ENCODE assay signal across 8 mouse cellular contexts in genomic region chr6:99265173-99265572, GRCm38 (mm10).
DNase-seq lines count a peak whose midpoint lies in the region; ATAC-seq and TF ChIP-seq lines count a peak whose summit lies in the region.

No protein-coding gene starts in this region.

- ATAC-seq in embryonic facial prominence, embryonic 15.5 days (ENCODE audit: insufficient number of reproducible peaks, low FRiP score, low TSS enrichment, low read depth) = no peak

- intact Hi-C loops in left cerebral cortex, adult 2 months (cut with DNase I) = loop anchor here (5.0 to 10.0 kb wide), 5 partner anchors 238 to 1160 kb away; partner anchors contain the start of gene Foxp1
- intact Hi-C loops in left cerebral cortex, postnatal 25 days (cut with DNase I) = loop anchor here (5.0 kb wide), 1 partner anchor 1158 kb away; no protein-coding TSS in a partner anchor
- intact Hi-C loops in left cerebral cortex, postnatal 10 days (cut with DNase I) = loop anchor here (10.0 kb wide), 3 partner anchors 240 to 1150 kb away; no protein-coding TSS in a partner anchor

- peak overlapping the region; percentile 83 for H3K27ac ChIP-seq in left cerebral cortex, adult 2 months
- no peak overlapping the region for H3K27ac ChIP-seq in embryonic facial prominence, embryonic 15.5 days (replicated peaks)
- H3K27ac ChIP-seq in macrophage = peak overlapping the region; percentile 54

- no peak overlapping the region for H3K4me3 ChIP-seq in left cerebral cortex, adult 2 months
- no peak overlapping the region for H3K4me3 ChIP-seq in embryonic facial prominence, embryonic 15.5 days (replicated peaks)
- peak overlapping the region; percentile 17; the same call in 1 of the 2 replicates for H3K4me3 ChIP-seq in macrophage (ENCODE audit: inconsistent target)

- DNase-seq in embryo, embryonic 11 days = peak; percentile 33
- no peak for DNase-seq in embryo, embryonic 10.5 days (ENCODE audit: low spot score)
- DNase-seq in left cerebral cortex, adult 2 months (ENCODE audit: extremely low spot score in 1 of 2, low spot score in 2 of 2) = no peak
- DNase-seq in left cerebral cortex, postnatal 25 days (ENCODE audit: low spot score in 2 of 2) = no peak
- DNase-seq in left cerebral cortex, postnatal 10 days (ENCODE audit: extremely low spot score in 1 of 2, low spot score in 2 of 2) = no peak
- no peak for DNase-seq in T-cell, adult 2 months (ENCODE audit: low spot score)

- 37% methylated on average over 4 of the region's 4 CpGs for WGBS in embryonic facial prominence, embryonic 15.5 days
- WGBS in macrophage (ENCODE audit: missing documents) = 9% methylated on average over 4 of the region's 4 CpGs

- no peak overlapping the region for H3K9ac ChIP-seq in embryonic facial prominence, embryonic 15.5 days

- TF ChIP-seq CTCF in left cerebral cortex, adult 2 months (IDR thresholded peaks at IDR 0.05) = peak; percentile 31

- H3K4me1 ChIP-seq in embryonic facial prominence, embryonic 15.5 days = peaks cover 46% of the 10 kb centered on the region

- H3K79me2 ChIP-seq in macrophage (ENCODE audit: inconsistent target) = no peaks in the 10 kb centered on the region

- H3K4me2 ChIP-seq in embryonic facial prominence, embryonic 15.5 days (replicated peaks) = peak overlapping the region; percentile 23; the same call in 1 of the 2 replicates

- H3K36me3 ChIP-seq in embryonic facial prominence, embryonic 15.5 days = no peaks in the 10 kb centered on the region
- no peaks in the 10 kb centered on the region for H3K36me3 ChIP-seq in macrophage (ENCODE audit: inconsistent target)

- H3K27me3 ChIP-seq in embryonic facial prominence, embryonic 15.5 days = 0 out of 2 replicates have a peak, but pooled peaks cover 3% of the 10 kb centered on the region

- no peaks in the 10 kb centered on the region for H3K9me3 ChIP-seq in embryonic facial prominence, embryonic 15.5 days (replicated peaks)
